Mouse (Mus musculus): ENCODE results near the gene Cd302.

The Cd302 gene
- long read RNA-seq, experiment 1, transcript Cd302-202 (6 exons, 1,354 nt): major isoform, 61 of 67 reads
- long read RNA-seq, experiment 1, partial matches to known transcripts: 0 of 67 reads
- long read RNA-seq, experiment 1, other reads (novel, unspliced or antisense): 4 of 67 reads
- long read RNA-seq, experiment 2, transcript Cd302-202 (6 exons, 1,354 nt): major isoform, 59 of 64 reads
- long read RNA-seq, experiment 2, partial matches to known transcripts: 1 of 64 reads
- long read RNA-seq, experiment 2, other reads (novel, unspliced or antisense): 0 of 64 reads

DNA sequence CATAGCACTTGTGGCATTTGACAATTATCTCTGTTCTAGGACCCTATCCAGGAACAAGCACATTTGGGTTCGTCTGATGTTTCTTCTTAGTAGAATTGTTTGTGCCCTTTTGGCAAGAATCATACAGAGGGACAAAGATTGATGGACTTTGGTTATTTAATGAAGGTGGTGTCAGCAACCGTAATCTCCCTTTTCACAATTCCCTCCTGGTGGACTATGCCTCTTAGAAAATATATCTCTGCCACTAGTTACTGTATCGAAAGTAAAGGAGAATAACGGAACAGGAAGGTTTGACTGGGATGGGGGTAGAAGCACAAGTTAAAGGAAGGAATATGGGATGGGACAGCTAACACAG is at the start of gene Cd302:
Gene Cd302, minus strand, starts transcription at position 22 of the 355 bp plus-strand sequence.
- intact Hi-C loops (cut with DNase I): no loop called here

DNA sequence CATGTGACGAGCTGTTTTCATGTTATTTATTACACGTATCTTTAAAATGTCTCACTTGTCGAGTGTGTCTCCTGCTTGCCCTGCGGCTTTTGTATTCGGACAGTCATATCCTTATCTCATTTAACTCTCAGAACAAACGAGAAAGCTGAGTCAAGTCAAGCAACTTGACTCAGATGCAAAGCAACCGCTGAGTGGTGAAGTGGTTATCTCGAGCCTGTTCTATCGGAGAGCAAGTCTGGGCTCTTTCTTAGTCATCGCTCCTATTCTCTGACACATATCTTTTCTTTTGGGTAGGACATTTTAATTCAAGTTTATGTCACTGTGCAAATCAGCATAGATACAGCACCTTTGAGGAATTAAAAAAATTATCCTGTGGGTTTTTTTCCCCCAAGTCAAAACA is 44.4 kb upstream of the Cd302 start:
- intact Hi-C loops (cut with DNase I): no loop called here

DNA sequence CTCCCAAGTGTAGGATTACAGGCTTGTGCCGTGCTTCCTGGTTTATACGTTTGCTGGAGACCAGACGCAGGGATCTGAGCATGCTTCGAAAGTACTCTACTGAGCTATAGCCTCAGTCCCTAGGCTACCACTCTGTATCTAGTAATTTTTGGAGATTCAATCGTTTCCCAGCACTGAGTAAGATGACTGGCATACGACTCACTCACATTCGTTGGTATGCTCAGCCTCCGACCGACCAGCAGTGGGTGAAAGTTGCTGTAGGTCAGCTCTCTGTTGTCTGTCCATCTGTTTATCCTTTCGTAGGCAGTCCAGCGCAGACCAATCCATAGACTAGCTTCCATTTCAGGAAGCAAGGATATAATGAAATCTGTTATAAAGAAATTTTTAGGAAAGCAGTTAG is 43.3 kb upstream of the Cd302 start:
- intact Hi-C loops (cut with DNase I): no loop called here

DNA sequence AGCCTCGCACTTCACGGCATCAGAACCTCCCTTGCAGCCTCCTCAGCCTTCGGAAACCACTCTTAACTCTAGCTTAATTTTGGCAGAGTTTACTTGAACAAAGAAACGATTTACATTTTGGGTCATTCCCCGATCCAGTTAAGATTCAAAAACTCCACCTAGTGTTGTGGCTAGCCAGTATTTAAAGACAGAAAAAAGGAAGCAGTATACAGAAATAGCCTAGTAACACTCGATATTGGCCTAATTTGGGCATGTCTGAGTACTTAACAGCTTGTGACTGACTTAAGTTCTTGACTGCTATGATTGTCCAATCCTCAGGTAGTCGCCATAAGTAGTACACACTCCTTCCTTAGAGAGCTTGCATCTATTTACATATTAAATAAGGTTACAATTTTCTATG is 42.7 kb upstream of the Cd302 start:
- intact Hi-C loops (cut with DNase I): no loop called here

DNA sequence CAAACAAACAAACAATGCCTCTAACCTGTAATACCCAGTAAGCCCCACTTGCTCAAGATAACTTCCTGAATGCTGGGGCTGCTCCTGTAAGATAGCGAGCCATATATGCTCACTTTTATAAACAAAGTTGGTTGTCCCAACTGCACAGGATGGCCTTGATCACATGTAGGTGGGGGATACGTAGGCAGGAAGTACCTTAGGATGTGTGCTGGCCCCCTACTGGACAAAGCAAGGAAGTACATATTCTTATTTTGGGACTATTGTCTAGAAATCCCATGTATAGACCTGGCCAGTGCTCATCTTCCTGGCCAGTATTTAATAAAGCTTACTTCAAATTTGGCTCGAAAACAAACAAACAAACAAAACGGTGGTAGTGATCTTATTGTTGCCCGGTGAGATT is 39.1 kb upstream of the Cd302 start:
- intact Hi-C loops (cut with DNase I): no loop called here

DNA sequence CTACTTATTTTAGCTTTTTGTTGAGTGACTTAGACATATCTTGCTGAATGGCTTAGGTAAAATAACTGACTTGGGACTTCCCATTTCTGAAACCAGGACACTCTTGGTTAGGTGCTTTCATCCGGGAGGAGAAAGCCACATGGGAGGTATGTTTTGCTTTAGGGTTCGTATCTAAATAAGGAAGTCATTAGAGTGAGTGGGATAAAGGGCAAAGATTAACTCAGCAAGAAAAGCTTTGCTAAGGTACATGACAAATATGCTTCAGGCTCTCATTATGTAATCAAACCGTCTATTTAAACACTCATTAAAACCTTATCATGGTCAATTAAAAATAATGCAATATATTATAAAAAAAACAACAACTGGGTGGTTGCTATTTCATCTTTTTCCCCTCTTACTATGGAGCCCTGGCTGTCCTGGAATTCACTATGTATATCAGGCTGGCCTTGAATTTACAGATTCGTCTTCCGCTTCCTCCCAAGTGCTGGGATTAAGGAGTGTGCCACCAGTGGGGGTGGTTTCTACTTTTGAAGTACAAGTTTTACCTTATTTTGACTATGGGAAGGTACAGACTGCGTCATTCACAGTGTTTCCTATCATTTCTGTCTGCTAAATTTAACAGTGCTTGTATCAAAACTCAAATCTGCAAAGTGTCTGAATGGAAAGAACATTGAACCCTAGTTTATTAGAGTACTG is 37.9 kb upstream of the Cd302 start:
- intact Hi-C loops (cut with DNase I): no loop called here

DNA sequence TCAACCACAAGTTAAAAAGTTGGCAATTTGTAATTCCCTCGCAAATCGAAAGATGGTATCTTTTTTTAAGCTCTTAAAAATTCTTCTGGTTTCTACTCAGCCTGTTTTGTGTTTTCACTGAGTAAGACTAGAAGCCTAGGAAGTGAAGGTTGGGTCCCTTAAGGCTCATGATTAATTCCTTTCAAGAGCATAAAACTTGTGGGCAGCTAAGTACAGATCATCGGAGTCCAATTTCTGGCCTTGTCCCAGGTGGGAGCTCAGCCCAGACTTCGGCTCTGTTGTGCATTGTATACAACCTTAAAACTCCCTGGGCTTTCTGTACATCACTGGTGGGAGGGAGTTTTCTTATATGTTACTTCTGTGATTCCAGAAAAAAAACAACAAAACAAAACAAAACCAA is 19.5 kb upstream of the Cd302 start:
- intact Hi-C loops (cut with DNase I): no loop called here

DNA sequence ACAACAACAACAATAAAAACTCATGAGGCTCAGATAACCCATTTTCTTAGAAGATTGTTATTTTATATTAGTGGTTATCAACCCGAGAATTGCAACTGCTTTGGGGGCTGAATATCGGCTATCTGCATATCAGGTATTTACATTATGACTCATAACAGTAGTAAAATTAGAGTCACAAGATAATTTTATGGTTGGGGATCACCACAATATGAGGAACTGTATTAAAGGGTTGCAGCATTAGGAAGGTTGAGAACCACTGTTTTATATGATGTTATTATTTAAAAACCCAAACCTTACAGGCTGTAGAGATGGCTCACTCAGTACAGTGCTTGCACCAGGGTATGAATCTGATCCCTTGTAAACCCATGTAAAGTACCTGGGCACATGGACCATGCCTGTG is 15.0 kb upstream of the Cd302 start:
- intact Hi-C loops (cut with DNase I): no loop called here

DNA sequence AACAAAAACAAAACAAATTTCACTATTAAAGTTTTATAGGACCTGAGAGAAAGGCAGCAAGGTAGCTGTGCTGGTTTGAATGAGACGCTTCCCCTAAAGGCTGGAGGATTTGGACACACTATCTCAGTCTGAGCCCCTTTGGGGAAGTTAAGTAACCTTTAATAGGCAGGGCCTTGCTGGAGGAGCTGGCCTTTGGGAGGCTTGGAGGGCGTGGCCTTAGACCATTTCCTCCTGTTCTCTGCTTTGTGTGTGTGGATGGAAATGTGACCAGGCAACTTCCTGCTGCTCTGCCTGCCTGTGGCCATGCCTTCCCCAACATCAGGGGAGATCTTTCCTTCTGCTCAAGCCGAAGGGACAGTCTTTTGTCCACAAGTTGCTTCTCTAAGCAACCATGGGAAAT is 14.0 kb upstream of the Cd302 start:
- intact Hi-C loops (cut with DNase I): no loop called here

DNA sequence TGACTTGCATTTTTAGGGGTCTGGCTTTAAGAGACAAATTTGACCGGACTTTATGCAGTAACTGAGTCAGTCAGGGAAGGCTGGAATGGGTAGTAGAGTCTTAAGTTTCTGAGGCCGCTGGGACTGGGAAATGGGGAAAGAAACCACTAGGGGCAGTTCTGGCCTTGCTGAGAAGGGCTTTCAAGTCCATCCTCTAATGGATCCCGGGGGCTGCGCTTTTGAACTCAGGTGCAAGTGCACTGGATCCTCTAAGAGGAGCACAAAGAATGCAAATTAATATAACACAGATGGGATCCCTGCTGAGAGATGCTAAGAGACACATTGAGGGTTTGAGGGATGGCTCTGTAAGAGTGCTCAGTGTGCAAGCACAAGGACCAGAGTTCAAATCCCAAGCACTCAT is 7.1 kb upstream of the Cd302 start:
- intact Hi-C loops (cut with DNase I): no loop called here

DNA sequence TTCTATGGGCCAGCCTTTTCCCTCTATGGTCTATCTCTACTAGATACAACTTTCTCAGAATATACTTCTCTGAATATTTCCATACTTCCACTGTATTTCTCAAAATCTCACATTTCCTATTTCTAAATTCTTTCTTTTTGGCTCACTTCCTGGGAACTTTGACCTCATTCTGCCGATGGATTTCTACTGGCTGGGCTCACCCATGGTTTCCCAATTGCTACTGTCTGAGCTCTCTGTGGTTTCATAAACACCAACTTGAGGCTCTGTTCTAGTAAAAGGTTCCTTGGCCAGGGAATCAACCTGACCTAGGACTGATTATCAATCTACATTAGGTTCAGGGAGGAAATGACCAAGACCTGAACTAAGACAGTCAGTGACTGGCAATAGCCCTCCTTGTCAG is 5.2 kb upstream of the Cd302 start:
- intact Hi-C loops (cut with DNase I): no loop called here

DNA sequence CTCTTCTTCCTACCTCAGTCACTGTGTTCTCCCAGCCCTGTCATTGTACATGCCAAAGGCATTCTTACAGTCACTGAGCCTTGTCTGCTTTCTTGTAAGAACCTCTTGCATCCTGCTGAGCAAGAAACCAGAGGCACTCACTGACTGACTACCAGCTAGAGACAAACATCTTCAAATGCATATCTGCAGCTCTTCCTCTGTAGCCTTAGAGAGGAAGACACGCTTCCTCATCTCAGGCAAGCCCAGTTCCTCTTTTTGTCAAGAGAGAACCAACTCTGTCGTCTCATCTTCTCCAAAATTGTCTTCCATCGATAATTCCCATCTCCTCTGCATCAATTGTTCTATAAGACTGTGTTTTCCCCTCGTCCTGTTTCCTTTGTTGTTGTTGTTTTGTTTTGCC is 4.3 kb upstream of the Cd302 start:
- intact Hi-C loops (cut with DNase I): no loop called here

DNA sequence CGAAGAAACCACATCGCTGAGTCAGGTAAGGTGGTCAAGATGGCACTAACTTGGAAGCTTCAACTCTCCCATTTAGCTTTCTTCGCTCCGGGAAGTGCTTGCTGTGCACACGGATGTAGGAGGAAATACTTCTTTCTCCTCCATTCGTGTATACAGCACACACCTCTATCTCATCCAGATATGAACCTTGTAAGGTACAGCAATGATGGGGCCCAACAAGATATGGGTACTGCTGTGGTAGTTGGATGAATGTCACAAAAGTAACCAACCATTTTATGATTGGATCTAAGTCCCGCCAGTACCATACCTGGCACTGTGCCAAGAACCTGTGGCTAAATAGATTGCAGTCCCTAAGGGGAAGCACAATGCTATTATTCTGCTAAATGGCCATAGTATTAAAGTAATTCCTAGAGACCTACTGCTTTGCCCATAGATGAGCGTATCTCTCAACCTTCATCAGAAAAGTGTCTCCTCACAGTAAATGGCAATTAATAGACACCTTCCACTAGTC is 874 bp upstream of the Cd302 start:
- intact Hi-C loops (cut with DNase I): no loop called here

DNA sequence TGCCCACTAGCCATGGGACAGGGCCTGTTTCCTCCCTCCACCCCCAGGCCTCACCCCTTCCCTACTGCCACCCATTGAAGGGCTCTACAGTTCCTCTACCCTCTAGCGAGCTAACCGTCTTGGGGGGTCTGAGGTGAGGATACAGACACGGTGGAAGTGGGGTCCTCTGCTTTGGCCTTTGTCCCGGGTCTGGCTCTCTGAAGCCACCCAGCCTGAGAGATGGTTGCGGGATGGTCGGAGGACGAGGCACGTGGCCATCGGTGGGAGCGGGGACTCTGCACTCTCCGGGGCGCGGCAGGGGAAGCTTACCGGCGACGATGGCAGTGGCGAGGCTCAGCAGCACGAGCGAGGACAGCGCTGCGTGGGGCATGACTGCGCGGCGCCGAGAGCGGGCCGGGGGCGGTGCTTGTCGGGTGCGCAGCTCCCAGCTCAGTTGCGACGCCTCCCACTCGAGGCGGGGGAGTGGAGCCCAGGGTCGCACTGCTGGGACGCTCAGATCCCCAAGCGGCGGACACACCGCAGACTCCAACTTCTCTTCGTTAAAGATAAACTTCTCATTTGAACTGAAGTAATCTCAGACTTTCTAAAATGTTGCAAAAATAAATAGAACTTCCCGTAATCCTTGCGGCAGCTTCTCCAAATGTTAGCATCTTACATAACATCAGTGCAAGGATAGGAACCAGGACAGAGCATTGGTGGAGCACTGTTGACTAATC is 379 bp downstream of the Cd302 start:
- intact Hi-C loops (cut with DNase I): no loop called here

DNA sequence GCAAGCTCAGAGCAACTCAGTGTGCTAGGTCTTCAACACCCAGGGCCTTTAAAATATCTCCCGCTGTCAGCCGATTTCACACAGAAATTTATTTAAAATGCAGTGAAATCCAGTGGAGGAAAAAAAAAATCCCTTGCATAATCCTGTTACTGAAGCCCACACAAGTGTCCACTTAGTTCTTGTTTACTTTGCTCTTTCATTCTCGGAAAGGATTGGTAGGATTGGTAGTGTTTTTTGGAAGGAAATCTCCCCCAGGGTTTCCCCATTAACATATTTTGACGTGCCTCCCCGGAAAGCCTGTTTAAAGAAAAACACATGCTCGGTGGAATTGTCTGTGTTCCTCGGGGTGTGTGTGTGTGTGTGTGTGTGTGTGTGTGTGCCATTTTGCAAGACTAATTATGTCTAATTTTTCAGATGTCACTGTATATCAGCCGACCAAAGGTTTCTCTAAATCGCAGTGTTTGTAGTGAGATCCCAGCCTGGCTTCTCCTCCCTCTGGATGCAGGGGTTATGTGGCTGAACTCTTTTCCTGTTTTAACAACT is 1.0 kb downstream of the Cd302 start:
- intact Hi-C loops (cut with DNase I): no loop called here

DNA sequence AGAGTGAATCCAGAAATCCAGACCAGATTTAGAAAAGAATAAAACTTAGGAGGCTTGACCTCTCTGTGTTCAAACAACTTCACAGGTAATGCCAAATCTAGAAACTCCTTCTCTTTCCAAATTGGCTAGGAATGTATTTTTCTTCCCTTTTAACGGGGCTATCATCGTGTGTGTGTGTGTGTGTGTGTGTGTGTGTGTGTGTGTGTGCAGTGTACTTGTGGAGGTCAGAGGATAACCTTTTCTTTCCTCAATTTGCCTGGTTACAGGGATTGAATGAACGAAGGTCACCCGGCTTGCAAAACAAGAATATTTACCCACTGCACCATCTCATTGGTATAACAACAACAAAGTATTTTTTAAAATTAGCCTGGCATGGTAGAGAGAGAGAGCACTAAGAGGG is 1.7 kb downstream of the Cd302 start:
- intact Hi-C loops (cut with DNase I): no loop called here

DNA sequence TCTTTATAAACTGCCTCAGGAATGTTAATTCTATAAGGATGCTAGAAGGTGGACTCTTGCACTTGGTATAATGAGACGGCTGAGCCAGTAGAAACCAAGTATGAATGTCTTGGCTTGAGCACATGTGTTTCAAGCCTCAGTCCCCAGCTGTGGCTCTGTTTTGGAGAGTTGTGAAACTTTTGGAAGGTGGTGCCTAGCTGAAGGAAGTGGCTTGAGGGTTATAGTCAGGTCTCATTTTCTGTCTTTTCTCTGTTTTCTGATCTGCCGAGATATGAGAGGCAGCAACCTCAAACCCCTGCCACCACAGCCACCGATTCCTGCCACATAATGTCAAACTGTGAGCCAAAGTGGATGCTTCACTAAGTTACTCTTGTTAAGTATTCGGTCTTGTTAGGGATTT is 5.7 kb downstream of the Cd302 start:
- intact Hi-C loops (cut with DNase I): no loop called here

DNA sequence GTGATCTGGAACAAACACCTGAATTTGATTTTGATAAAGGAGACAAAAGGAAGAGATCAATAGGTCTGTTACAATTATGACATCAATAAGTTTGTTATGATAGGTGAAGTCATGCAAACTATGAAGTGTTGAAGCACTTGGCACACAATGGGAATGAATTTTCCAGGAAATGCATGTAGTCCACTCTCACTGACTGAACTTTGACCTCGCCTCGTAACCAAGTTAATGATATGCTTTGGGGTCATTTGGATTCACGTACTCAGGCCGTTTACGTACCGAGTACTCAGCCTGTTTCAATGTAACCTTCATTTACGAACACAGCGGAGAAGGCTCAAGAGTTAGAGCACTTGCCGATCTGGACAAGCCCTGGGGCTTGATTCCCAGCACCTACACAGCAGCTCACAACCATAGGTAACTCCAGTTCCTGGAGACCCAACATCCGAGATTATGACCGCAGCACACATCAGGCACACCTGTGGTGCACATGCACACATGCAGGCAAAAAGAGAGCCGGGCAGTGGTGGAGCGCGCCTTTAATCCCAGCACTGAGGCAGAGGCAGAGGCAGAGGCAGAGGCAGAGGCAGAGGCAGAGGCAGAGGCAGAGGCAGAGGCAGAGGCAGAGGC is 14.3 kb downstream of the Cd302 start:
- intact Hi-C loops (cut with DNase I): no loop called here

DNA sequence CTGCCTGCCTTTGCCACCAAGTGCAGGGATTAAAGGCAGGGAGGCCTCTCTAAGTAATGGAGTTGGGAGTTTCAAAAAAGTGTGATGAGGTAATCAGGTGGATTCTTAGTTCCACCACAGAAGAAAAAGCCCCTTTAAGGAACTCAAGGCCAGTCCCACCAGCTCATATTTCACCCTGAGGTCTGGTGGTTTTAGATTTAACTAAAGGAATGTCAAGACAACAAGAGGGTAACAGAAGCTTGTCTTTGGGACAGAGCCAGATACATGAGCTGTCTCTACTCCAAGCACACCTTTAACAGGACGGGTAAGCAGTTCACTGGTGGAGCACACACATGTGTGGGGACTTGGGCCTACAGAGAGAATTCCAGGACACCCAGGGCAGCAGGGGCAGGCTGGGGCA is 16.7 kb downstream of the Cd302 start:
- intact Hi-C loops (cut with DNase I): no loop called here

DNA sequence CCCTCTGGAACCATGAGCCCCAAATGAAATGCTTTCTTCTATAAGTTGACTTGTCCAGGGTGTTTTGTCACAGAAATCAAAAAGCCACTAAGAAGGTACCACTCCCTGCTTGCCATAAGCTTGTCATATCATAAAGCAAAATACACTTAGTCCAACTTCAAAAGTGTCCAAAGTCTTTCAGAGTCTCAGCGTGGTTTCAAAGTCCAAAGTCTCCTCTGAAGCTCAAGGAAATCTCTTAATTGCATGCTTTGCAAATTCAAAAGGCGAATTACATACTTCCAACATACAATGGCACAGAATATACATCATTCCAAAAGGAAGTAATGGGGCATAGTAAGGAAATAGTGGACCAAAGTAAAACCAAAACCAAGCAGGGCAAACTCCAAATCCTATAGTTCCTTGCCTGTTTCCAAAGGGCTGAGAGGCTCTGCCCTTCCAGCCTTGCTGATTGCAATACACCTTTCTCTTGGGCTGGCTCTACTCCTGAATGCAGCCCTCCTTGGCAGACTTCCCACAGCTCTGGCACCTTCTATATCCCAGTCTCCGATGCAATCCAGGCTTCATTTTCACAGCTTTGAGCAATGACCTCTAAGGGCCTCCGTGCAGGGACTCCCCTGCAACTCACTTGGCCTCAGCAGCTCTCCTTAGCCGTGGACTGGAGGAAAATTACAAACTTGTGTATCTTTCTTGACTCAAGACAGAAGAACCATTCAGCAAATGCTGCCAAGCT is 23.5 kb downstream of the Cd302 start:
- intact Hi-C loops (cut with DNase I): no loop called here

DNA sequence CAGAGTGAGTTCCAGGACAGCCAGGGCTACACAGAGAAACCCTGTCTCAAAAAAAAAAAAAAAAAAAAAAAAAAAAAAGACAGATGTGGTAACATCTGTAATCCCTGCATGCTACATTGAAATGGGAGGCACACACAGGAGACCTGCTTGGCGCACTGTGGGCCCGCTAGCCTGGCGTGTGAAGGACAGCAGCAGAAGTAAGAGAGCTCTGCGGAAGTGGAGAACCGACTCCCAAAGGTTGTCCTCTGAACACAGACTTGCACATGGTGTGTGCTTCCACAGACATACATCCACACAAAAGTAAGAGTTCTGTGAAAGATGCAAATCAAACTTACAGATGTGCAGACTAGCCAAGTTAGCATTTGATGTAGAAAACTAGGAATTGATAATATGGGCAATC is 25.1 kb downstream of the Cd302 start:
- intact Hi-C loops (cut with DNase I): no loop called here
